Mouse (Mus musculus): ENCODE data around the gene Carmil1. TPM values are rescaled to one million over a fixed set of nuclear protein-coding genes. Genes with fewer than 3 reads are reported as not detected.

The Carmil1 gene
- 10 to 100 TPM; 49.3 to 52.8 TPM for total RNA-seq (2021)
- long read RNA-seq, experiment 1, partial matches to known transcripts = 5 of 6 reads
- long read RNA-seq, experiment 1, other reads (novel, unspliced or antisense) = 1 of 6 reads
- long read RNA-seq, experiment 2, partial matches to known transcripts = 8 of 14 reads
- long read RNA-seq, experiment 2, other reads (novel, unspliced or antisense) = 6 of 14 reads

- peak; percentile 89 to 91 for DNase-seq (ENCODE audit: low spot score in 2 of 2)
These were observed at the start of gene Carmil1 for GRCm38 (mm10) chr13:24280439-24281431. TSS of gene Carmil1 (minus strand) at chr13:24280795.

- DNase-seq (ENCODE audit: low spot score in 2 of 2) = no peak
These were observed 49.5 kb upstream of the Carmil1 start for GRCm38 (mm10) chr13:24330128-24330527.

- DNase-seq (ENCODE audit: low spot score in 2 of 2) = no peak
These were observed 47.6 kb upstream of the Carmil1 start for GRCm38 (mm10) chr13:24328036-24328817.

- DNase-seq (ENCODE audit: low spot score in 2 of 2) = no peak
These were observed 46.6 kb upstream of the Carmil1 start, which contains the start of gene Cmah for GRCm38 (mm10) chr13:24327201-24327600. TSS of gene Cmah (plus strand) at chr13:24327404.

- DNase-seq (ENCODE audit: low spot score in 2 of 2) = no peak
These were observed 40.7 kb upstream of the Carmil1 start for GRCm38 (mm10) chr13:24321313-24321712.

GRCm38 (mm10) chr13:24318618-24319017 is 38.0 kb upstream of the Carmil1 start:
- peak; percentile 26 to 50 for DNase-seq (ENCODE audit: low spot score in 2 of 2)

GRCm38 (mm10) chr13:24316563-24316962 is 36.0 kb upstream of the Carmil1 start:
- peak in 1 of 2 experiments; percentile 20 for DNase-seq (ENCODE audit: low spot score in 2 of 2)

- no peak for DNase-seq (ENCODE audit: low spot score in 2 of 2)
These were observed 30.7 kb upstream of the Carmil1 start for GRCm38 (mm10) chr13:24311011-24311940.

- DNase-seq (ENCODE audit: low spot score in 2 of 2) = no peak
These were observed 25.7 kb upstream of the Carmil1 start for GRCm38 (mm10) chr13:24306248-24306647.

- DNase-seq (ENCODE audit: low spot score in 2 of 2) = no peak
These were observed 24.9 kb upstream of the Carmil1 start for GRCm38 (mm10) chr13:24305486-24305885.

GRCm38 (mm10) chr13:24297252-24297651 is 16.7 kb upstream of the Carmil1 start:
- peak in 1 of 2 experiments; percentile 52 for DNase-seq (ENCODE audit: low spot score in 2 of 2)

GRCm38 (mm10) chr13:24287381-24287780 is 6.8 kb upstream of the Carmil1 start:
- no peak for DNase-seq (ENCODE audit: low spot score in 2 of 2)

GRCm38 (mm10) chr13:24279762-24280438 is 695 bp downstream of the Carmil1 start:
- DNase-seq (ENCODE audit: low spot score in 2 of 2) = no peak

GRCm38 (mm10) chr13:24279407-24279761 is 1.2 kb downstream of the Carmil1 start:
- DNase-seq (ENCODE audit: low spot score in 2 of 2) = no peak

- no peak for DNase-seq (ENCODE audit: low spot score in 2 of 2)
These were observed 7.7 kb downstream of the Carmil1 start for GRCm38 (mm10) chr13:24272740-24273377.

- DNase-seq (ENCODE audit: low spot score in 2 of 2) = no peak
These were observed 11.5 kb downstream of the Carmil1 start for GRCm38 (mm10) chr13:24269100-24269465.

- peak in 1 of 2 experiments; percentile 28 for DNase-seq (ENCODE audit: low spot score in 2 of 2)
These were observed 12.1 kb downstream of the Carmil1 start for GRCm38 (mm10) chr13:24268355-24269099.

GRCm38 (mm10) chr13:24264760-24265159 is 15.8 kb downstream of the Carmil1 start:
- no peak for DNase-seq (ENCODE audit: low spot score in 2 of 2)

GRCm38 (mm10) chr13:24263560-24263959 is 17.0 kb downstream of the Carmil1 start:
- DNase-seq (ENCODE audit: low spot score in 2 of 2) = no peak

All from layer of hippocampus, postnatal 14 days (tissue).